Mouse (Mus musculus) C2C12 (cell line): ENCODE measurements around the gene Gnai2. TPM values are rescaled to one million over a fixed set of nuclear protein-coding genes. Genes with fewer than 3 reads are reported as not detected.

Experiments used
- H3K27me3 ChIP-seq: one replicate; pipeline ENCODE4 v1.6.1; 2011; ENCODE audit not compliant: control insufficient read depth, insufficient read depth, insufficient read length
- H3K36me3 ChIP-seq: one replicate; pipeline ENCODE4 v1.6.1; 2011; ENCODE audit not compliant: control insufficient read depth, insufficient read depth
- H3K4me3 ChIP-seq: one replicate; pipeline ENCODE4 v1.5.1; 2011; ENCODE audit warnings: mild to moderate bottlenecking, control low read depth; ENCODE audit not compliant: poor library complexity, insufficient read depth, severe bottlenecking
- H3K79me2 ChIP-seq: one replicate; pipeline ENCODE4 v1.6.1; 2011; ENCODE audit not compliant: control insufficient read depth, insufficient read depth
- H3K79me3 ChIP-seq: one replicate; pipeline ENCODE4 v1.6.1; 2011; ENCODE audit warnings: low read depth, control low read depth
- H3ac ChIP-seq: one replicate; pipeline ENCODE3; 2011; ENCODE audit warnings: low read depth; ENCODE audit not compliant: control insufficient read depth, insufficient read length
- CEBPB ChIP-seq: IDR thresholded peaks from one replicate; pipeline ENCODE4 v1.6.1; 2011; ENCODE audit warnings: low read depth, mild to moderate bottlenecking, control low read depth, moderate library complexity
- CTCF ChIP-seq: IDR thresholded peaks from one replicate; pipeline ENCODE4 v1.5.1; 2011; ENCODE audit not compliant: control insufficient read depth, insufficient read depth, insufficient read length
- FOSL1 ChIP-seq: IDR thresholded peaks from one replicate; pipeline ENCODE4 v1.8.0; 2011; ENCODE audit warnings: mild to moderate bottlenecking, low read length; ENCODE audit not compliant: poor library complexity, insufficient read depth, severe bottlenecking
- MAX ChIP-seq: IDR thresholded peaks from one replicate; pipeline ENCODE4 v1.6.1; 2011; ENCODE audit warnings: mild to moderate bottlenecking, control low read depth
- MYOD1 ChIP-seq: IDR thresholded peaks from one replicate; pipeline ENCODE4 v1.6.1; 2011; ENCODE audit warnings: low read depth; ENCODE audit not compliant: control insufficient read depth, insufficient read length
- MYOG ChIP-seq: IDR thresholded peaks from one replicate; pipeline ENCODE4 v1.6.1; 2011; ENCODE audit not compliant: control insufficient read depth, insufficient read length; ENCODE audit errors: extremely low read depth
- USF1 ChIP-seq: IDR thresholded peaks from one replicate; pipeline ENCODE4 v1.6.1; 2011; ENCODE audit warnings: low read depth, mild to moderate bottlenecking, control low read depth, moderate library complexity
- polyA plus RNA-seq: library from polyadenylated mRNA; unstranded; fragments of >200 nt; fragmentation: generic; extraction: Trizol; gene quantifications from one replicate; pipeline ENCODE4 v1.2.1, GENCODE M21; 2012; ENCODE audit warnings: missing spikeins

The Gnai2 gene
- polyA plus RNA-seq, 1 experiment = 449 TPM

DNA sequence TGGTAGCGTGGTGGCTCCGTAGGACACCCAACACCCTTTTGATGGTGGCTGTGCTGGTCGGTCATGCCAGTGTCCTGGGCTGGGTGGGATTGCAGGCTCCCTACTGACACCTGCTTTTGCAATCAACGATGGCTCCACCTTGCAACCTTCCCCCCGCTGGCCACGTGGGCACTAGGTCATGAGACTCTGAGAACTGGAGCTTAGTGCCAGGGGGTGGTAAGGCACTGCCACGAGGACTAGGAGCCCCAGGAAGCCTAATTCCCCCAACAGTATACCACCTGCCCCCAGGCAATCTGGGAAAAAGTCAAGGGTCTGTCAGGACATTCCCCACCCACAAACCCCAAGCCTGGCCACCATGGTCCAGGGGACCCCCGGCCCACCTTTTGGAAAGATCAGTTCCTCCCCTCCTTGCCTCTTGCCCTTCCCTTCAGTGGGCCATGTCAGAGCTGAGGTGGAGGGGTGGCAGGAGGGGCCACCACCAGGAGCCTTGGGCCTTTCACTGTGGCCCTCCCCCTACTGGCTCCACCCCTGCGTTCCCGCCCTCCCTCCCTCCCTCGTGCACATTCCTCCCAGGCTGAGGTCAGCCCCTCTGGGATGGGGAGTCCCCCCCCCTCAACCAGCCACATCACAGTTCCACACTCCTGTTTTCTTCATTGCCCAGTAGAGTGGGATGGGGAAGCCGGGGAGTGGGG, 26.3 kb downstream of the Gnai2 start, which contains the start of gene Sema3b:
Gene Sema3b, minus strand, starts transcription at position 489 of the 692 bp plus-strand sequence.
- Histone ChIP-seq H3K79me2 (no peaks in the 10 kb centered on the region), H3K36me3 (peaks cover 4% of the 10 kb centered on the region), H3ac (no peak within 1 kb of the TSS), H3K27me3 (no peaks in the 10 kb centered on the region), H3K79me3 (no peaks in the 10 kb centered on the region), H3K4me3 (no peak within 1 kb of the TSS)
- TF ChIP-seq MYOG (no peak), FOSL1 (no peak), MAX (no peak), CEBPB (no peak), CTCF (no peak), USF1 (no peak), MYOD1 (no peak)

DNA sequence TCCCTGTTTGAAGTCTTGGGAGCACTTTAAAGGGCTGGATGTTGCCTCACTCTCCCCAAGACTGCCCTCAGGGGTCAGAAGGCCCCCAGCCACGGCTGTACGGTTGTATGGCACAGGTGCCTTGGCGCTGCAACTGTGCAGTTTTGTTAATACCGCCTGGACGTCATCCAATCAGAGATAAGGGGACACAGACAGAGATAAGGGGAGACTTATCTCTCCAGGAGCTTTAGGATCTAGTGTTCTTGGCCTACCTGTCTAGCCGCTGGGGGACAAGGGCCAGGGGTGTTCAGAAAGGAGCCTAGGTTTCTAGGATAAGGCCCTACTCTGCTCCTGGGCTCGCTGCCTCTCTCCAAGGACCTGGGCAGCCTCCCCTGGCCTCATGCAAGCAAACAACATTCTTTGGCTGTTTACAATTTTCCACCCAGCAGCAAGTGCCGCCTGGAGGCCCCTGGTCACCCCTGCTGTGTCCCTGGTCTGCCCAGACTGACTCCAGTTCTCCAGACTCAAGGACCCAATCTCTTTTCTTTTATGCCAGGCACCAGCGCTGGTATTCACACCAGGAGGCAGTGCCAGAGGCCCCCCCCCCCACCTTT, 27.4 kb downstream of the Gnai2 start:
- Histone ChIP-seq H3K4me3 (no peak overlapping the region), H3K36me3 (no peaks in the 10 kb centered on the region), H3K79me2 (no peaks in the 10 kb centered on the region), H3K27me3 (no peaks in the 10 kb centered on the region), H3ac (no peak overlapping the region), H3K79me3 (no peaks in the 10 kb centered on the region)
- no peak for TF ChIP-seq MYOG
- no peak for TF ChIP-seq USF1
- TF ChIP-seq MYOD1 = no peak
- no peak for TF ChIP-seq CTCF
- TF ChIP-seq CEBPB = no peak
- no peak for TF ChIP-seq MAX
- no peak for TF ChIP-seq FOSL1

DNA sequence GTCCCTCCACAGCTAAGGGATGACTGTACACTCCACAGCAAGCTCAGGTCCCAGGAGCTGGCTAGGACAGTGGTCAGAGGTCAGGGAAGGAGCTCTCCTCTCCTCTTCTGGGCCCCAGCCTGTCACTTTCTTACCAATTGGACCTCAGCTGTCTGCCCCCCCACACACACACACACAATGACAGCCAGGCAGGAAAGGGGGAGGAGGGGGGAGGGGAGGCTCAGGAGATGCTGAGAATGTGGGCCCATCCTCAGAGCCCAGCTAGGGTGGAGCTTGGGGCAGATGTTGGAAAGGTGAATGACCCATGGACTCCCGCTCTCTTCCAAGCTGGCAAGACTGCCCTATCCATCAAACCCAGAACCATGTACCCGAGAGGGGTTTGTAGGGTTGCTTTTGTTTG, 28.1 kb downstream of the Gnai2 start:
- Histone ChIP-seq H3ac (no peak overlapping the region), H3K27me3 (no peaks in the 10 kb centered on the region), H3K79me2 (no peaks in the 10 kb centered on the region), H3K36me3 (no peaks in the 10 kb centered on the region), H3K4me3 (no peak overlapping the region), H3K79me3 (no peaks in the 10 kb centered on the region)
- TF ChIP-seq MYOG = no peak
- TF ChIP-seq CEBPB = no peak
- TF ChIP-seq USF1 = no peak
- no peak for TF ChIP-seq MYOD1
- no peak for TF ChIP-seq FOSL1
- no peak for TF ChIP-seq CTCF
- no peak for TF ChIP-seq MAX

- Histone ChIP-seq H3K27me3 (no peaks in the 10 kb centered on the region), H3K79me3 (no peaks in the 10 kb centered on the region), H3K36me3 (no peaks in the 10 kb centered on the region), H3ac (no peak overlapping the region), H3K79me2 (no peaks in the 10 kb centered on the region), H3K4me3 (no peak overlapping the region)
- TF ChIP-seq MYOG = no peak
- no peak for TF ChIP-seq CEBPB
- TF ChIP-seq CTCF = no peak
- no peak for TF ChIP-seq FOSL1
Observed at GRCm38 (mm10) chr9:107606591-107606990, 28.6 kb downstream of the Gnai2 start.

- H3K27me3 ChIP-seq = no peaks in the 10 kb centered on the region
- H3K79me2 ChIP-seq = no peaks in the 10 kb centered on the region
- TF ChIP-seq FOSL1 (no peak), MYOG (no peak), USF1 (no peak), MAX (no peak), MYOD1 (no peak), CEBPB (no peak), CTCF (no peak)
- peak overlapping the region; percentile 50 for H3ac ChIP-seq
- H3K36me3 ChIP-seq = no peaks in the 10 kb centered on the region
- H3K79me3 ChIP-seq = no peaks in the 10 kb centered on the region
- H3K4me3 ChIP-seq = peak overlapping the region; percentile 32
Observed at GRCm38 (mm10) chr9:107605041-107605661, 30.0 kb downstream of the Gnai2 start.
